Mouse (Mus musculus) spleen, adult 2 months (tissue): ENCODE results near the gene Ppp1r37.

Experiments used
- CTCF ChIP-seq: fragments of 200-500 bp; IDR thresholded peaks from 2 replicates; pipeline ENCODE4 v1.5.1; 2011; ENCODE audit warnings: mild to moderate bottlenecking, inconsistent platforms; ENCODE audit not compliant: insufficient read depth, insufficient read length, insufficient replicate concordance; ENCODE audit errors: extremely low read depth
- POLR2A ChIP-seq: fragments of 200-500 bp; IDR thresholded peaks from 2 replicates; pipeline ENCODE4 v1.6.1; 2011; ENCODE audit warnings: low read depth, low read length, inconsistent platforms

DNA sequence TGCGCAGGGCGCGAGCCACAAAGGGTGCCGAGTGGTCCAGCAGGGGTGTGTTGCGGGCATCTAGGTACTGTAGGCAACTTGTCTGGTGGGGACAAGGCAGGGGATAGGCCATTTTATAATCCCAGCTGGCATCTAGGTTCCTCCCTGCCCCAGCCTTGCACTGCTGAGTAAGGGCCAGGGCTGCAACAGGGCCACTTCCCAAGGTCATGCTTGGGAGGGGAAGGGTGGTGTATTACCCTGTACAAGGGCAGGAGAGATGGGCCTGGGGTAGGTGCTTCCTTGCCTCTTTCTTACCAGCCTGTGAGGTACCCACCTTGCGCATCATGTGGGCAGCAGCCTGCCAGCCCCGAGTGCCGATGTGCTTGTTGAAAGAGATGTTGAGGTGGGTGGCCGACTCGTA is 28.2 kb downstream of the Ppp1r37 start:
- TF ChIP-seq CTCF (no peak), POLR2A (no peak)
